Mouse (Mus musculus): ENCODE data around the gene Amz1. TPM values are rescaled to one million over a fixed set of nuclear protein-coding genes. Genes with fewer than 3 reads are reported as not detected.

Gene Amz1
- total RNA-seq, 2 experiments from 2014 or later, result 1.2 TPM; not detected in 1

GRCm38 (mm10) chr5:140762540-140762939, 38.6 kb downstream of the Amz1 start:
- ATAC-seq (replicated peaks; ENCODE audit: low FRiP score, poor library complexity, severe bottlenecking), result no peak

GRCm38 (mm10) chr5:140764921-140765613, 41.1 kb downstream of the Amz1 start:
- ATAC-seq (replicated peaks; ENCODE audit: low FRiP score, poor library complexity, severe bottlenecking), result no peak

GRCm38 (mm10) chr5:140766566-140766965, 42.6 kb downstream of the Amz1 start:
- ATAC-seq (replicated peaks; ENCODE audit: low FRiP score, poor library complexity, severe bottlenecking), result no peak

GRCm38 (mm10) chr5:140767704-140768141, 43.8 kb downstream of the Amz1 start:
- no peak for ATAC-seq (replicated peaks; ENCODE audit: low FRiP score, poor library complexity, severe bottlenecking)

- no peak for ATAC-seq (replicated peaks; ENCODE audit: low FRiP score, poor library complexity, severe bottlenecking)
Observed at GRCm38 (mm10) chr5:140768333-140768732, 44.4 kb downstream of the Amz1 start.

- no peak for ATAC-seq (replicated peaks; ENCODE audit: low FRiP score, poor library complexity, severe bottlenecking)
Observed at GRCm38 (mm10) chr5:140771612-140772011, 47.7 kb downstream of the Amz1 start.

- ATAC-seq (replicated peaks; ENCODE audit: low FRiP score, poor library complexity, severe bottlenecking), result no peak
Observed at GRCm38 (mm10) chr5:140772158-140772557, 48.2 kb downstream of the Amz1 start.

- ATAC-seq (replicated peaks; ENCODE audit: low FRiP score, poor library complexity, severe bottlenecking), result no peak
Observed at GRCm38 (mm10) chr5:140775111-140775510, 51.2 kb downstream of the Amz1 start.

- ATAC-seq (replicated peaks; ENCODE audit: low FRiP score, poor library complexity, severe bottlenecking), result no peak
Observed at GRCm38 (mm10) chr5:140776968-140777367, 53.0 kb downstream of the Amz1 start.

GRCm38 (mm10) chr5:140781122-140781521, 57.2 kb downstream of the Amz1 start:
- ATAC-seq (replicated peaks; ENCODE audit: low FRiP score, poor library complexity, severe bottlenecking), result no peak

GRCm38 (mm10) chr5:140781886-140782572, 58.1 kb downstream of the Amz1 start:
- no peak for ATAC-seq (replicated peaks; ENCODE audit: low FRiP score, poor library complexity, severe bottlenecking)

GRCm38 (mm10) chr5:140783577-140783976, 59.6 kb downstream of the Amz1 start:
- ATAC-seq (replicated peaks; ENCODE audit: low FRiP score, poor library complexity, severe bottlenecking), result no peak

GRCm38 (mm10) chr5:140784288-140784687, 60.4 kb downstream of the Amz1 start:
- no peak for ATAC-seq (replicated peaks; ENCODE audit: low FRiP score, poor library complexity, severe bottlenecking)

- no peak for ATAC-seq (replicated peaks; ENCODE audit: low FRiP score, poor library complexity, severe bottlenecking)
Observed at GRCm38 (mm10) chr5:140785240-140785872, 61.4 kb downstream of the Amz1 start.

GRCm38 (mm10) chr5:140789561-140789960, 65.6 kb downstream of the Amz1 start:
- ATAC-seq (replicated peaks; ENCODE audit: low FRiP score, poor library complexity, severe bottlenecking), result no peak

- no peak for ATAC-seq (replicated peaks; ENCODE audit: low FRiP score, poor library complexity, severe bottlenecking)
Observed at GRCm38 (mm10) chr5:140790392-140790791, 66.5 kb downstream of the Amz1 start.

- no peak for ATAC-seq (replicated peaks; ENCODE audit: low FRiP score, poor library complexity, severe bottlenecking)
Observed at GRCm38 (mm10) chr5:140790937-140791877, 67.3 kb downstream of the Amz1 start.

GRCm38 (mm10) chr5:140792233-140792632, 68.3 kb downstream of the Amz1 start:
- ATAC-seq (replicated peaks; ENCODE audit: low FRiP score, poor library complexity, severe bottlenecking), result no peak

- no peak for ATAC-seq (replicated peaks; ENCODE audit: low FRiP score, poor library complexity, severe bottlenecking)
Observed at GRCm38 (mm10) chr5:140794753-140795152, 70.8 kb downstream of the Amz1 start.

GRCm38 (mm10) chr5:140795176-140795575, 71.2 kb downstream of the Amz1 start:
- ATAC-seq (replicated peaks; ENCODE audit: low FRiP score, poor library complexity, severe bottlenecking), result 0 out of 2 replicates have a peak, but pooled peaks have one; percentile 45

Data from erythroid progenitor cell, adult 5-6 weeks (primary cell).